Mouse (Mus musculus): Measurements from ENCODE around the gene Map1s. TPM values are rescaled to one million over a fixed set of nuclear protein-coding genes. Genes with fewer than 3 reads are reported as not detected.
A peak's percentile ranks its signal among the peaks of the same experiment; 100 is the strongest.

Map1s gene
- total and polyA plus RNA-seq, 2 experiments from 2014 or later = 59.1 to 87.7 TPM

GRCm38 (mm10) chr8:70873364-70873985 is 32.3 kb upstream of the Map1s start, which contains the start of gene Ccdc124:
Ccdc124 (minus strand) TSS chr8:70873935.
- H3K27ac ChIP-seq (ENCODE audit: low read depth, low read length) = peak within 1 kb of the TSS; percentile 85
- ATAC-seq (ENCODE audit: low FRiP score) = peak; percentile 86
- H3K4me3 ChIP-seq (ENCODE audit: low read depth, low read length) = peak within 1 kb of the TSS; percentile 91
- under 1% methylated on average over 46 of the region's 46 CpGs for WGBS
- peak; percentile 95 for DNase-seq (ENCODE audit: low spot score)
- H3K4me1 ChIP-seq (ENCODE audit: insufficient read depth, low read length) = peaks cover 3% of the 10 kb centered on the region; the same call in 1 of the 2 replicates
- H3K36me3 ChIP-seq (ENCODE audit: insufficient read depth, low read length) = peaks cover 2% of the 10 kb centered on the region; the same call in 1 of the 2 replicates
- peak within 1 kb of the TSS; percentile 94 for H3K4me2 ChIP-seq (ENCODE audit: low read depth, low read length, poor library complexity, severe bottlenecking)
- H3K9ac ChIP-seq (replicated peaks; ENCODE audit: low read length, poor library complexity, severe bottlenecking) = peak within 1 kb of the TSS; percentile 84
- H3K9me3 ChIP-seq (ENCODE audit: low read length) = no peaks in the 10 kb centered on the region
- H3K27me3 ChIP-seq (ENCODE audit: insufficient read depth, low read length) = no peaks in the 10 kb centered on the region
- peak; percentile 94 for TF ChIP-seq CTCF (IDR thresholded peaks at IDR 0.05)

- Histone ChIP-seq H3K27ac (ENCODE audit: low read depth, low read length) (peak overlapping the region; percentile 85; the same call in 1 of the 2 replicates), H3K27me3 (ENCODE audit: insufficient read depth, low read length) (no peaks in the 10 kb centered on the region), H3K4me2 (ENCODE audit: low read depth, low read length, poor library complexity, severe bottlenecking) (no peak overlapping the region), H3K9me3 (ENCODE audit: low read length) (no peaks in the 10 kb centered on the region), H3K4me3 (ENCODE audit: low read depth, low read length) (no peak overlapping the region), H3K4me1 (ENCODE audit: insufficient read depth, low read length) (no peaks in the 10 kb centered on the region), H3K36me3 (ENCODE audit: insufficient read depth, low read length) (no peaks in the 10 kb centered on the region), H3K9ac (replicated peaks; ENCODE audit: low read length, poor library complexity, severe bottlenecking) (no peak overlapping the region)
- no peak for DNase-seq (ENCODE audit: low spot score)
- WGBS = 93% methylated on average over 13 of the region's 13 CpGs
- no peak for ATAC-seq (ENCODE audit: low FRiP score)
- TF ChIP-seq CTCF (IDR thresholded peaks at IDR 0.05) = no peak
Measured at GRCm38 (mm10) chr8:70874441-70874840, 31.3 kb upstream of the Map1s start.

DNA sequence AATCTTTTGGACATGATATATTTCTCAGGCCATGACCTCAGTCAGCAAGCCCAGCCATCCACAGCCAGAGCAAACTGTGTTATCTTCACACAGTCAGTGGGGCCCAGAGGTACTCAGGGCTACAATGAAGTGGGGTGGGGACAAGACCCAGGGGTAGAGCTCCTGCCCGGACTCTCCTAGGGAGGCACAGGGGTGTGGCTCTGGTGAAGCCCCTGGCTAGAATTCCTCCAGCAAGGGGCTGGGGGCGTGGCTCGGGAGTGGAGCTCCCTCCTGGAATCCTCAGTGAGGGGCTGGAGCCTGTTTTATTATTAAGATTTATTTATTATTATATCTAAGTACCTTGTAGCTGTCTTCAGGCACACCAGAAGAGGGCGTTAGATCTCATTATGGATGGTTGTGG is 29.4 kb upstream of the Map1s start:
- no peaks in the 10 kb centered on the region for H3K9me3 ChIP-seq (ENCODE audit: low read length)
- H3K27me3 ChIP-seq (ENCODE audit: insufficient read depth, low read length) = no peaks in the 10 kb centered on the region
- H3K4me2 ChIP-seq (ENCODE audit: low read depth, low read length, poor library complexity, severe bottlenecking) = no peak overlapping the region
- no peak overlapping the region for H3K27ac ChIP-seq (ENCODE audit: low read depth, low read length)
- no peak for ATAC-seq (ENCODE audit: low FRiP score)
- H3K4me3 ChIP-seq (ENCODE audit: low read depth, low read length) = no peak overlapping the region
- H3K4me1 ChIP-seq (ENCODE audit: insufficient read depth, low read length) = no peaks in the 10 kb centered on the region
- 59% methylated on average over 4 of the region's 4 CpGs for WGBS
- no peak overlapping the region for H3K9ac ChIP-seq (replicated peaks; ENCODE audit: low read length, poor library complexity, severe bottlenecking)
- DNase-seq (ENCODE audit: low spot score) = no peak
- no peak for TF ChIP-seq CTCF (IDR thresholded peaks at IDR 0.05)
- H3K36me3 ChIP-seq (ENCODE audit: insufficient read depth, low read length) = no peaks in the 10 kb centered on the region

DNA sequence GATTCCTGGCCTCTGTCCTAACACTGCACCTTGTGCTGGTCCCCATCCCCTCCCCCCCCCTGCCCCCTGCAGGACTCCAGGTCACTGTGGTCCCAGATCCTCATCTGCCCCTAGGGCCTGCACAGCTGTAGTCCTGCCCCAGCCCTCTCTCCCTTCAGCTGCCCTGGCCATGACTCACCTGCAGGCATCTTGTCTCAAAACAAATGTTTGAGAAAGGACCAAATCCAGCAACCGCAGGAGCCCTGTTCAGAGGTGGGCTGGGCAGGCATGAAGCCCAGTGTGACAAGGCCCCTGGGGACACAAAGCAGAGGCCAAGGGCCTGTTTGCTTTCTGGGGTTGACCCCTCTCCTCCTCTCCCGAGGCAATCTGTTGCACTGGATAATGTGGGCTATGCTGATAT is 27.6 kb upstream of the Map1s start:
- WGBS = 39% methylated on average over 2 of the region's 2 CpGs
- Histone ChIP-seq H3K9ac (replicated peaks; ENCODE audit: low read length, poor library complexity, severe bottlenecking) (no peak overlapping the region), H3K4me2 (ENCODE audit: low read depth, low read length, poor library complexity, severe bottlenecking) (no peak overlapping the region), H3K27me3 (ENCODE audit: insufficient read depth, low read length) (no peaks in the 10 kb centered on the region), H3K27ac (ENCODE audit: low read depth, low read length) (no peak overlapping the region), H3K4me1 (ENCODE audit: insufficient read depth, low read length) (no peaks in the 10 kb centered on the region), H3K9me3 (ENCODE audit: low read length) (no peaks in the 10 kb centered on the region), H3K36me3 (ENCODE audit: insufficient read depth, low read length) (no peaks in the 10 kb centered on the region), H3K4me3 (ENCODE audit: low read depth, low read length) (no peak overlapping the region)
- ATAC-seq (ENCODE audit: low FRiP score) (no peak), DNase-seq (ENCODE audit: low spot score) (no peak)
- TF ChIP-seq CTCF (IDR thresholded peaks at IDR 0.05) = no peak

DNA sequence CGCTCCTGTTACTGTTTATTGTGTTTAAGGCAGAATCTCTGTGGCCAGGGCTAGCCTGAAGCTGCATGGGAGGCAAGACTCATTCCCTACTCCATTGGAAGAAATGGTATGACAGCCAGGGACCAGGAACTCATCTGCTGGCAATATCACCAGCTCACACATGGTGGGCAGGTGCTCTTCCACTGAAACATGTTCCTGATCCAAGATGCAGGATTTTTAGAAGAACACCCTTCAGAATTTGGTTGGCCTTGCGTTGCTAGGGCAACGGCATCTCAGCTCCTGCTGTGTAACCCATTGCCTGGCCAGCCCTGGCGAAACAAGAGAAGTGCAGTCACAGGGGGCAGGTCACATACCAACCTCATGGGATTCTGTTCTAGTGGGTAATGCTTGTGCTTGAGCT is 26.2 kb upstream of the Map1s start:
- Histone ChIP-seq H3K4me3 (ENCODE audit: low read depth, low read length) (no peak overlapping the region), H3K27ac (ENCODE audit: low read depth, low read length) (no peak overlapping the region), H3K36me3 (ENCODE audit: insufficient read depth, low read length) (no peaks in the 10 kb centered on the region), H3K4me2 (ENCODE audit: low read depth, low read length, poor library complexity, severe bottlenecking) (no peak overlapping the region), H3K9me3 (ENCODE audit: low read length) (no peaks in the 10 kb centered on the region), H3K4me1 (ENCODE audit: insufficient read depth, low read length) (no peaks in the 10 kb centered on the region), H3K27me3 (ENCODE audit: insufficient read depth, low read length) (no peaks in the 10 kb centered on the region), H3K9ac (replicated peaks; ENCODE audit: low read length, poor library complexity, severe bottlenecking) (no peak overlapping the region)
- WGBS = 46% methylated on average over 4 of the region's 4 CpGs
- ATAC-seq (ENCODE audit: low FRiP score) (no peak; the same call in 1 of the 2 replicates), DNase-seq (ENCODE audit: low spot score) (no peak)
- TF ChIP-seq CTCF (IDR thresholded peaks at IDR 0.05) = no peak

DNA sequence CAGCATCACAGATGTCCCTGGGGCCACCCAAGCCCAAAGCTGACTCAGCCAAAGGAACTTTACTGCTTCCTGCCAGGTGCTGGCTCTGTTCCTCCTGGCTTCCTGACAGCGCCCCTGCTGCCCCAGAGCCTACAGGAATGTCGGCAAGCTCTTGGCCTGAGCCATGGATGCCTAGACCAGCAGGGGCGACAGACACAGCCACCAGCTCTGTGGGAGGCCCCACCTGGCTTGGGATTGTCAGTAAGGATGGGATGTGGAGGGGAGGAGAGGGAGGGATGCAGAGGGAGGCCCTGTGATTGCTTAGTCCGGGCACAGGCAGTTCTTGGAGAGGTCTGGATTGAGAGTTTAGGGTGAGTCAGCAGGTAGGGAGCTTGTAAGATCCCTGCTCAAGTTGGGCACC is 25.6 kb upstream of the Map1s start:
- WGBS = 5% methylated on average over 4 of the region's 4 CpGs
- DNase-seq (ENCODE audit: low spot score) = peak; percentile 61
- Histone ChIP-seq H3K27me3 (ENCODE audit: insufficient read depth, low read length) (no peaks in the 10 kb centered on the region), H3K4me2 (ENCODE audit: low read depth, low read length, poor library complexity, severe bottlenecking) (no peak overlapping the region), H3K36me3 (ENCODE audit: insufficient read depth, low read length) (no peaks in the 10 kb centered on the region), H3K4me1 (ENCODE audit: insufficient read depth, low read length) (no peaks in the 10 kb centered on the region), H3K4me3 (ENCODE audit: low read depth, low read length) (no peak overlapping the region), H3K27ac (ENCODE audit: low read depth, low read length) (no peak overlapping the region), H3K9me3 (ENCODE audit: low read length) (no peaks in the 10 kb centered on the region), H3K9ac (replicated peaks; ENCODE audit: low read length, poor library complexity, severe bottlenecking) (peak overlapping the region; percentile 33; the same call in 1 of the 2 replicates)
- no peak for ATAC-seq (ENCODE audit: low FRiP score)
- TF ChIP-seq CTCF (IDR thresholded peaks at IDR 0.05) = peak; percentile 35
